Mouse (Mus musculus): Measurements from ENCODE around the gene Lars2.

DNA sequence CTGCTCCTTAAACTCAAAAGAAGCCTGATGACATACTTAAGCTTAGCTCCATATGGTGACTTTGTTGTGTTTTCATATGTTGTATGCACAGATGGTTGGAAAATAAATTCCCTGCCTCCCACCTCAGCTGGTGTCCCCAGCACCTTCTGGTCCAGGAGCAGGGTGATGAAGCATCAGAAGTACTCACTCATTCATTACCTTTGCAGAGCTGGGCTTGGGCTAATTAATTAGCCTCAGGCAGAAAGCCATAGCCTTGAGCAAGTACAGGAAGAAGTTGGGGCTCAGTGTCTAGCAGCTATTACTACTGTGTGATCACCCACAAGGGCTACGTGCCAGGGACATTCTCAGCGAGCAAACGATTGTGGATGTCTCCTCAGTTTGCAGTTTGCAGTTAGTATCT lies 18.0 kb downstream of the Lars2 start:
- TF ChIP-seq CTCF (IDR thresholded peaks at IDR 0.05; ENCODE audit: low read depth) (no peak), EP300 (IDR thresholded peaks at IDR 0.05; ENCODE audit: low read depth) (no peak)

All from liver, embryonic 14.5 days (tissue).